Mouse (Mus musculus) ES-Bruce4 (cell line): ENCODE measurements at regions not wholly inside any gene's neighbourhood (a gene's known extent, or its start where the extent isn't known, plus 50 kb on each side); places are given as distances from the start of the nearest gene placed in this dataset.
"Not testable (repeated sequence)": the region's sequence is repeated elsewhere in the genome, so short reads cannot be mapped to it uniquely, and the experiment has no call there.

ENCODE experiments used
- H3K27ac ChIP-seq: 2 replicates; pipeline ENCODE4 v1.5.1; 2012; ENCODE audit warnings: low read length, inconsistent platforms; ENCODE audit not compliant: insufficient read depth
- H3K27me3 ChIP-seq: 2 replicates; pipeline ENCODE4 v1.6.1; 2012; ENCODE audit warnings: mild to moderate bottlenecking, low read length, inconsistent platforms; ENCODE audit not compliant: control insufficient read depth, poor library complexity, insufficient read depth, severe bottlenecking
- H3K36me3 ChIP-seq: 2 replicates; pipeline ENCODE4 v1.6.1; 2012; ENCODE audit warnings: inconsistent platforms, mild to moderate bottlenecking, low read length, moderate library complexity; ENCODE audit not compliant: control insufficient read depth, poor library complexity, insufficient read depth, severe bottlenecking
- H3K4me1 ChIP-seq: one replicate; pipeline ENCODE4 v1.8.1; 2011; ENCODE audit warnings: low read length; ENCODE audit not compliant: control insufficient read depth, insufficient read depth
- H3K4me3 ChIP-seq: 2 replicates; pipeline ENCODE4 v1.5.1; 2011; ENCODE audit warnings: low read depth, mild to moderate bottlenecking, low read length
- H3K9ac ChIP-seq: 2 replicates; pipeline ENCODE4 v1.6.1; 2012; ENCODE audit warnings: low read depth, mild to moderate bottlenecking, inconsistent platforms; ENCODE audit not compliant: poor library complexity, severe bottlenecking
- H3K9me3 ChIP-seq: replicated peaks from 2 replicates; pipeline ENCODE4 v1.6.1; 2012; ENCODE audit warnings: mild to moderate bottlenecking, low read length, inconsistent platforms; ENCODE audit not compliant: control insufficient read depth, poor library complexity, insufficient read depth, severe bottlenecking
- CTCF ChIP-seq: IDR thresholded peaks from one replicate; pipeline ENCODE4 v1.8.1; 2011; ENCODE audit warnings: low read depth, low read length
- EP300 ChIP-seq: IDR thresholded peaks from 2 replicates; pipeline ENCODE4 v1.6.1; 2011; ENCODE audit warnings: low read depth, low read length; ENCODE audit not compliant: insufficient read depth
- POLR2A ChIP-seq: IDR thresholded peaks from one replicate; pipeline ENCODE4 v1.8.1; 2011; ENCODE audit warnings: low read length; ENCODE audit not compliant: insufficient read depth

GRCm38 (mm10) chr14:90367256-90367936 lies 1896.2 kb upstream of the Pcdh20 start:
- H3K4me3 ChIP-seq: no peak overlapping the region
- H3K9ac ChIP-seq: no peak overlapping the region
- TF ChIP-seq EP300 (no peak), POLR2A (no peak), CTCF (no peak)
- H3K9me3 ChIP-seq: no peaks in the 10 kb centered on the region
- no peaks in the 10 kb centered on the region for H3K27me3 ChIP-seq
- H3K27ac ChIP-seq: no peak overlapping the region
- no peaks in the 10 kb centered on the region for H3K36me3 ChIP-seq
- no peaks in the 10 kb centered on the region for H3K4me1 ChIP-seq

- no peak overlapping the region for H3K27ac ChIP-seq
- no peak overlapping the region for H3K4me3 ChIP-seq
- H3K4me1 ChIP-seq: no peaks in the 10 kb centered on the region
- no peaks in the 10 kb centered on the region for H3K27me3 ChIP-seq
- H3K9me3 ChIP-seq: no peaks in the 10 kb centered on the region
- no peaks in the 10 kb centered on the region for H3K36me3 ChIP-seq
- TF ChIP-seq CTCF (no peak), EP300 (no peak), POLR2A (no peak)
- no peak overlapping the region for H3K9ac ChIP-seq
These were observed 1863.3 kb upstream of the Pcdh20 start for GRCm38 (mm10) chr14:90334541-90334940.

- not testable (repeated sequence) for H3K27ac ChIP-seq, H3K36me3 ChIP-seq, H3K9ac ChIP-seq, H3K4me1 ChIP-seq, H3K27me3 ChIP-seq, H3K4me3 ChIP-seq, H3K9me3 ChIP-seq
These were observed 1824.3 kb upstream of the Pcdh20 start for GRCm38 (mm10) chr14:90295456-90295855.

GRCm38 (mm10) chr14:90246042-90246441 lies 1774.8 kb upstream of the Pcdh20 start:
- no peaks in the 10 kb centered on the region for H3K27me3 ChIP-seq
- no peaks in the 10 kb centered on the region for H3K4me1 ChIP-seq
- no peaks in the 10 kb centered on the region for H3K36me3 ChIP-seq
- TF ChIP-seq EP300: no peak
- TF ChIP-seq POLR2A: no peak
- TF ChIP-seq CTCF: no peak
- H3K9ac ChIP-seq: no peak overlapping the region
- H3K9me3 ChIP-seq: no peaks in the 10 kb centered on the region
- H3K4me3 ChIP-seq: no peak overlapping the region
- H3K27ac ChIP-seq: no peak overlapping the region

- Histone ChIP-seq H3K4me1 (no peaks in the 10 kb centered on the region), H3K4me3 (no peak overlapping the region), H3K36me3 (no peaks in the 10 kb centered on the region), H3K9ac (no peak overlapping the region), H3K9me3 (no peaks in the 10 kb centered on the region), H3K27me3 (no peaks in the 10 kb centered on the region), H3K27ac (no peak overlapping the region)
- TF ChIP-seq POLR2A (no peak), CTCF (no peak), EP300 (no peak)
These were observed 1761.5 kb upstream of the Pcdh20 start for GRCm38 (mm10) chr14:90232661-90233060.

- Histone ChIP-seq H3K4me3 (no peak overlapping the region), H3K4me1 (no peaks in the 10 kb centered on the region), H3K9me3 (no peaks in the 10 kb centered on the region; the same call in 1 of the 2 replicates), H3K9ac (no peak overlapping the region), H3K27ac (no peak overlapping the region), H3K36me3 (no peaks in the 10 kb centered on the region), H3K27me3 (no peaks in the 10 kb centered on the region)
- TF ChIP-seq POLR2A (no peak), EP300 (no peak), CTCF (no peak)
These were observed 1729.1 kb upstream of the Pcdh20 start for GRCm38 (mm10) chr14:90200294-90200693.
